Mouse (Mus musculus): Measurements from ENCODE around the gene Prrt1. TPM values are rescaled to one million over a fixed set of nuclear protein-coding genes. Genes with fewer than 3 reads are reported as not detected.

Gene Prrt1
- polyA plus RNA-seq, 1 experiment from 2014 or later = 0.44 TPM

- TF ChIP-seq EP300 (optimal IDR thresholded peaks at IDR 0.05) (no peak), CTCF (IDR thresholded peaks at IDR 0.05; ENCODE audit: low read depth) (no peak)
- Histone ChIP-seq H3K9me3 (ENCODE audit: control insufficient read depth, low read length) (no peaks in the 10 kb centered on the region), H3K4me1 (replicated peaks; ENCODE audit: control insufficient read depth, insufficient read depth) (no peaks in the 10 kb centered on the region; the same call in 1 of the 2 replicates), H3K4me3 (ENCODE audit: low read depth, low read length) (no peak overlapping the region), H3K9ac (ENCODE audit: low read length) (no peak overlapping the region), H3K36me3 (ENCODE audit: control insufficient read depth, insufficient read depth, low read length) (no peaks in the 10 kb centered on the region; the same call in 1 of the 2 replicates), H3K4me2 (replicated peaks; ENCODE audit: low read depth) (no peak overlapping the region; the same call in 1 of the 2 replicates), H3K27ac (replicated peaks) (no peak overlapping the region), H3K27me3 (ENCODE audit: control insufficient read depth, insufficient read depth, low read length) (peaks cover 2% of the 10 kb centered on the region; the same call in 1 of the 2 replicates)
- no peak for ATAC-seq (ENCODE audit: low FRiP score, low TSS enrichment)
- no peak for DNase-seq (ENCODE audit: low spot score)
- 56% methylated on average over 12 of the region's 12 CpGs for WGBS
These were observed 30.0 kb downstream of the Prrt1 start for GRCm38 (mm10) chr17:34659181-34659896.

DNA sequence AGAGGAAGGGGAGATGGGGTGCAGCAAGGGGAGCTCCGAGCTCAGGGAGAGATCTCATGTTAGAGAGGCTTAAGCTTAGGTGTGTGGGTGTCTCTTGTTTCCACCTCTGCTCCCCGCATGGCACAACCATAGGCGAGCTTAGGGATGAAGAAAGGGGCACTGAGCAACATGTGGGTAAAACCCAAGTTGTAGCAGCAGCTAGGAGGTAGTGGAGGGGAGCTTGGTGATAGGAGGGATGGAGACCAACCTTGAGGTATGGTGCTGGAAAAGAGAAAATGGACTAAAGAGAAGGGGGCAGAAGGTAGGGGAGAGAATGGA, 30.5 kb downstream of the Prrt1 start:
- no peak for TF ChIP-seq EP300 (optimal IDR thresholded peaks at IDR 0.05)
- no peak for TF ChIP-seq CTCF (IDR thresholded peaks at IDR 0.05; ENCODE audit: low read depth)
- H3K27ac ChIP-seq (replicated peaks) = no peak overlapping the region
- WGBS = 57% methylated on average over 3 of the region's 3 CpGs
- H3K9me3 ChIP-seq (ENCODE audit: control insufficient read depth, low read length) = no peaks in the 10 kb centered on the region
- DNase-seq (ENCODE audit: low spot score) (no peak), ATAC-seq (ENCODE audit: low FRiP score, low TSS enrichment) (no peak)
- H3K4me3 ChIP-seq (ENCODE audit: low read depth, low read length) = no peak overlapping the region
- H3K27me3 ChIP-seq (ENCODE audit: control insufficient read depth, insufficient read depth, low read length) = peaks cover 2% of the 10 kb centered on the region; the same call in 1 of the 2 replicates
- H3K9ac ChIP-seq (ENCODE audit: low read length) = no peak overlapping the region
- no peaks in the 10 kb centered on the region for H3K36me3 ChIP-seq (ENCODE audit: control insufficient read depth, insufficient read depth, low read length)
- no peaks in the 10 kb centered on the region; the same call in 1 of the 2 replicates for H3K4me1 ChIP-seq (replicated peaks; ENCODE audit: control insufficient read depth, insufficient read depth)
- H3K4me2 ChIP-seq (replicated peaks; ENCODE audit: low read depth) = no peak overlapping the region; the same call in 1 of the 2 replicates

DNA sequence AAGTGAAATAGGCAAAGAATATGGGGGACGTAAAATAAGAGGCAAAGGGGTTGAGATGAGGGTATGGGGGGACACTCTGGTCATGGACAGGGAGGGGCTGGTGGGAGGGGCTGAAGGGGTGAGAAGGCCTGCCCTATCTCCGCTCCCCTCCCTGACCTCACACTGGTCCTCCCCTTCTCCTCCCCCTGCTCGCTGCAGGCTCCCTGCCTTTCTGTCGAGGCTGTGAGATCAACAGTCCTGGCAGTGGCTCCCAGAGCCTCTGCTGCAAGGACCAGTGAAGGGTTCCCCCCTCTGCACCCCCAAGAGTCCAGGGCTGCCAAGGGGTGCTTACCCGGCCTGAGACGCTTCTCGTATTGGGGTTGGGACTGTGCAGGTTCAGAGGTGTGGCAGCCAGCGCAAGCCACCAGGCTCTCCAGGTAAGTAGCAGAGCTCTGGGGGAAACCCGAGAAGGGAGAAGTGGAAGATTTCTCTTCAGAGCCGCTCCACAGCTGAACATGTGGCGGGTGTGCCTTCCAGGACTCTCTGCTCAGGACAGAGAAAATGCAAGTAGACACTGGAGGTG, 31.0 kb downstream of the Prrt1 start:
- Histone ChIP-seq H3K9me3 (ENCODE audit: control insufficient read depth, low read length) (no peaks in the 10 kb centered on the region), H3K36me3 (ENCODE audit: control insufficient read depth, insufficient read depth, low read length) (no peaks in the 10 kb centered on the region), H3K4me3 (ENCODE audit: low read depth, low read length) (peak overlapping the region; percentile 31; the same call in 1 of the 2 replicates), H3K4me1 (replicated peaks; ENCODE audit: control insufficient read depth, insufficient read depth) (no peaks in the 10 kb centered on the region; the same call in 1 of the 2 replicates), H3K9ac (ENCODE audit: low read length) (peak overlapping the region; percentile 47), H3K27me3 (ENCODE audit: control insufficient read depth, insufficient read depth, low read length) (peaks cover 2% of the 10 kb centered on the region; the same call in 1 of the 2 replicates), H3K27ac (replicated peaks) (peak overlapping the region; percentile 78), H3K4me2 (replicated peaks; ENCODE audit: low read depth) (peak overlapping the region; percentile 46)
- TF ChIP-seq CTCF (IDR thresholded peaks at IDR 0.05; ENCODE audit: low read depth) (no peak), EP300 (optimal IDR thresholded peaks at IDR 0.05) (no peak)
- DNase-seq (ENCODE audit: low spot score) (no peak), ATAC-seq (ENCODE audit: low FRiP score, low TSS enrichment) (no peak)
- WGBS = 24% methylated on average over 11 of the region's 11 CpGs

DNA sequence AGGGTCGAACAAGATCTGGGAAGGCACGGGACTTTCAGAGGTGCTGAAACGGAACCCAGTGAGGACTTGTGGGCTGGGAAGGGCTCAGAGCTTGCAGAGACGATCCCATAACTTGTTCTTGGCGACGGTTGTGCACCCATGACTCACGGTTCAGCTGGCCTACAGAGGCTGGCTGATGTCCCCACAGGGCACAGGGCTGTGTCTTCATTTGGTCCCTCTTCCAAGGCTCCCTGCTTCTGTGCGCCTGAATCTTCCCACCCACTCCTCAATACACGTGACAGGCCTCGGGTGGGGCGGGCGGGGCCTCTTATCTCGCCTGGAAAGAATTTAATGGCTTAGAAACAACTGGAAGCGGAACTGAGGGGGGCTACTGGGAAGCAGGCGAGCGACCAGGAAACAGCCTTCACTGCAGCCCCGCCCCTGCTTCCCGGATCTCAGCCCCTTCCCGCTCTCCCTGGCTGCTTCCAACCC, 31.8 kb downstream of the Prrt1 start:
- Histone ChIP-seq H3K9me3 (ENCODE audit: control insufficient read depth, low read length) (no peaks in the 10 kb centered on the region), H3K4me3 (ENCODE audit: low read depth, low read length) (peak overlapping the region; percentile 31; the same call in 1 of the 2 replicates), H3K4me2 (replicated peaks; ENCODE audit: low read depth) (peak overlapping the region; percentile 46), H3K27ac (replicated peaks) (peak overlapping the region; percentile 78), H3K36me3 (ENCODE audit: control insufficient read depth, insufficient read depth, low read length) (no peaks in the 10 kb centered on the region), H3K9ac (ENCODE audit: low read length) (peak overlapping the region; percentile 47), H3K4me1 (replicated peaks; ENCODE audit: control insufficient read depth, insufficient read depth) (no peaks in the 10 kb centered on the region; the same call in 1 of the 2 replicates), H3K27me3 (ENCODE audit: control insufficient read depth, insufficient read depth, low read length) (peaks cover 2% of the 10 kb centered on the region; the same call in 1 of the 2 replicates)
- DNase-seq (ENCODE audit: low spot score) (no peak), ATAC-seq (ENCODE audit: low FRiP score, low TSS enrichment) (peak; percentile 53; the same call in 1 of the 2 replicates)
- 2% methylated on average over 19 of the region's 19 CpGs for WGBS
- no peak for TF ChIP-seq CTCF (IDR thresholded peaks at IDR 0.05; ENCODE audit: low read depth)
- TF ChIP-seq EP300 (optimal IDR thresholded peaks at IDR 0.05) = no peak

DNA sequence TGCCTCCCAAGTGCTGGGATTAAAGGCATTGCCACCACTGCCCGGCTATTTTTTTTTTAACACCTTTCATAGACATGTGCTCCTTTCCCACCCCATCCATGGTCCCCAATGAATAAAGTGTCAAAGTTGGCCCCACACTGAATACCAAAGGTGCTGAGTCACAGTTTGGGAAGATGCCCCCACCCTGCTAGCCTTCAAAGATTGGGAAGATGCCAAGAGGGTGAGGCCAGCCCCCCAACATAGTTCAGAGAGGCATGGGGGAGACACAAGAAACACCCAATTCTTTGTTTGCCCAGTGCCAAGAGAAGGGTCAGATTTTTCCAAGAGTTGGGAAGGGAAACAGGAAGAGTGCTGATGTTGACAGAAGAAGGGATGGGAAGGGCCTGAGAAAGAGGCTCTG, 33.1 kb downstream of the Prrt1 start:
- H3K4me1 ChIP-seq (replicated peaks; ENCODE audit: control insufficient read depth, insufficient read depth) = no peaks in the 10 kb centered on the region
- no peaks in the 10 kb centered on the region for H3K36me3 ChIP-seq (ENCODE audit: control insufficient read depth, insufficient read depth, low read length)
- H3K4me3 ChIP-seq (ENCODE audit: low read depth, low read length) = no peak overlapping the region
- peaks cover 2% of the 10 kb centered on the region; the same call in 1 of the 2 replicates for H3K27me3 ChIP-seq (ENCODE audit: control insufficient read depth, insufficient read depth, low read length)
- H3K27ac ChIP-seq (replicated peaks) = no peak overlapping the region
- no peak for ATAC-seq (ENCODE audit: low FRiP score, low TSS enrichment)
- H3K9me3 ChIP-seq (ENCODE audit: control insufficient read depth, low read length) = no peaks in the 10 kb centered on the region
- no peak for TF ChIP-seq CTCF (IDR thresholded peaks at IDR 0.05; ENCODE audit: low read depth)
- no peak for TF ChIP-seq EP300 (optimal IDR thresholded peaks at IDR 0.05)
- 72% methylated on average over 1 of the region's 1 CpGs for WGBS
- DNase-seq (ENCODE audit: low spot score) = no peak
- H3K4me2 ChIP-seq (replicated peaks; ENCODE audit: low read depth) = no peak overlapping the region
- H3K9ac ChIP-seq (ENCODE audit: low read length) = no peak overlapping the region

DNA sequence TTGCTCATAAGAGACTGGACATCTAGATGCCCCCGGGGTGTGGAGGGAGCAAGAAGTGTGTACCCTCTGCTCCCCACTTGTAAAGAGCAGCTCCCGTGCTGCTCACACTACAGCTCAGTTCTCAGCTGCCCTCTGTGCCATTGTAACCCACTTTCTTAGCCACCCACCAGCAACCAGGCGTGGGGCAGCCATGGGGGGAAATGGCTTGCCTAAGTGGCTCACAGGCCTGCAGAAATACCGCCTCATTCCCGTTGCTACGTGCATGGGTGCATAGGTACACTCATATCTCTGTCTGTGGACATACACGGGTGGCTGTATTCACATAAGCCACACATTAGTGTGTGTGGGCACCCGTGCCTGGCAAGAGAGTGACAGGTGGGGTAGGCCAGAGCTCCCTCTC, 33.6 kb downstream of the Prrt1 start:
- H3K4me2 ChIP-seq (replicated peaks; ENCODE audit: low read depth) = no peak overlapping the region
- H3K4me1 ChIP-seq (replicated peaks; ENCODE audit: control insufficient read depth, insufficient read depth) = no peaks in the 10 kb centered on the region
- H3K4me3 ChIP-seq (ENCODE audit: low read depth, low read length) = no peak overlapping the region
- H3K9me3 ChIP-seq (ENCODE audit: control insufficient read depth, low read length) = no peaks in the 10 kb centered on the region
- TF ChIP-seq EP300 (optimal IDR thresholded peaks at IDR 0.05) = no peak
- no peak for DNase-seq (ENCODE audit: low spot score)
- peaks cover 2% of the 10 kb centered on the region; the same call in 1 of the 2 replicates for H3K27me3 ChIP-seq (ENCODE audit: control insufficient read depth, insufficient read depth, low read length)
- no peak overlapping the region for H3K27ac ChIP-seq (replicated peaks)
- no peak for ATAC-seq (ENCODE audit: low FRiP score, low TSS enrichment)
- no peaks in the 10 kb centered on the region for H3K36me3 ChIP-seq (ENCODE audit: control insufficient read depth, insufficient read depth, low read length)
- no peak overlapping the region for H3K9ac ChIP-seq (ENCODE audit: low read length)
- WGBS = 81% methylated on average over 8 of the region's 8 CpGs

Measured in stomach, postnatal 0 days (tissue).